Mouse (Mus musculus) C2C12 (cell line): Measurements from ENCODE around the gene Pak2.

Experiments used
- CEBPB ChIP-seq: IDR thresholded peaks from one replicate; pipeline ENCODE4 v1.6.1; 2011; ENCODE audit warnings: low read depth, mild to moderate bottlenecking, control low read depth, moderate library complexity
- CTCF ChIP-seq: IDR thresholded peaks from one replicate; pipeline ENCODE4 v1.5.1; 2011; ENCODE audit not compliant: control insufficient read depth, insufficient read depth, insufficient read length
- FOSL1 ChIP-seq: IDR thresholded peaks from one replicate; pipeline ENCODE4 v1.8.0; 2011; ENCODE audit warnings: mild to moderate bottlenecking, low read length; ENCODE audit not compliant: poor library complexity, insufficient read depth, severe bottlenecking
- MAX ChIP-seq: IDR thresholded peaks from one replicate; pipeline ENCODE4 v1.6.1; 2011; ENCODE audit warnings: mild to moderate bottlenecking, control low read depth
- MYOD1 ChIP-seq: IDR thresholded peaks from one replicate; pipeline ENCODE4 v1.6.1; 2011; ENCODE audit warnings: low read depth; ENCODE audit not compliant: control insufficient read depth, insufficient read length
- MYOG ChIP-seq: IDR thresholded peaks from one replicate; pipeline ENCODE4 v1.6.1; 2011; ENCODE audit not compliant: control insufficient read depth, insufficient read length; ENCODE audit errors: extremely low read depth
- USF1 ChIP-seq: IDR thresholded peaks from one replicate; pipeline ENCODE4 v1.6.1; 2011; ENCODE audit warnings: low read depth, mild to moderate bottlenecking, control low read depth, moderate library complexity

DNA sequence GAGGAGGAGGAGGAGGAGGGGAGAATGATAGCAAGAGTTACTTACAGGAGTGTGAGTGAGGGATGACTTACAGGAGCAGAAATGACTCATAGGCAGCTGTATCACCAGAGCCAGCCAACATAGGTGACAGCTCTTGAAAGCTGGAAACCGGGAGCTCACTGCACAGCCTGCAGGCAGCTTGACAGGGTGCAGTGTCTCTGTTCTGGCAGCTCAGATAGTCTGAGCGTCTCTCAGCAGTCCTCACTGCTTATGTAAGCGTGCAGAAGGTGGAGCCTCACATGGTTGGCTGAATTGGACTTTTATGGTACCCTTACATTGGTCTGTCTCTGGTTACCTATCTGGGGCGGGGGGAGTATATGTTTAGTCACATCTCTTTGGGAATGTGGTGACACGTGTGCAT lies 69.2 kb downstream of the Pak2 start:
- TF ChIP-seq CTCF (no peak), MAX (no peak), FOSL1 (no peak), MYOG (no peak), USF1 (no peak), CEBPB (no peak), MYOD1 (no peak)
